Mouse (Mus musculus) macrophage (primary cell): ENCODE data around the gene Dennd1a. TPM values are rescaled to one million over a fixed set of nuclear protein-coding genes. Genes with fewer than 3 reads are reported as not detected.

Source experiments
- H3K27ac ChIP-seq: fragments of 350-480 bp; formaldehyde crosslinking; 2 replicates; pipeline ENCODE4 v1.9.0; 2021
- H3K36me3 ChIP-seq: fragments of 350-480 bp; formaldehyde crosslinking; 2 replicates; pipeline ENCODE4 v1.9.0; 2021; ENCODE audit errors: inconsistent target
- H3K4me3 ChIP-seq: fragments of 350-480 bp; formaldehyde crosslinking; 2 replicates; pipeline ENCODE4 v1.9.0; 2021; ENCODE audit errors: inconsistent target
- H3K79me2 ChIP-seq: fragments of 350-480 bp; formaldehyde crosslinking; 2 replicates; pipeline ENCODE4 v1.9.0; 2021; ENCODE audit errors: inconsistent target
- WGBS: methylation state at CpG from one replicate; pipeline ENCODE4 v1.1.7; 2026; ENCODE audit warnings: inconsistent platforms; ENCODE audit not compliant: missing documents; 5-methylcytosine and 5-hydroxymethylcytosine counted together
- polyA plus RNA-seq: library from polyadenylated mRNA; stranded (reverse); fragments of 250-400 nt; gene quantifications from 3 replicates; pipeline ENCODE4 v1.2.4, GENCODE M21; 2018; ENCODE audit warnings: inconsistent platforms

Dennd1a gene
- polyA plus RNA-seq, 1 experiment from 2014 or later: 84.5 TPM

DNA sequence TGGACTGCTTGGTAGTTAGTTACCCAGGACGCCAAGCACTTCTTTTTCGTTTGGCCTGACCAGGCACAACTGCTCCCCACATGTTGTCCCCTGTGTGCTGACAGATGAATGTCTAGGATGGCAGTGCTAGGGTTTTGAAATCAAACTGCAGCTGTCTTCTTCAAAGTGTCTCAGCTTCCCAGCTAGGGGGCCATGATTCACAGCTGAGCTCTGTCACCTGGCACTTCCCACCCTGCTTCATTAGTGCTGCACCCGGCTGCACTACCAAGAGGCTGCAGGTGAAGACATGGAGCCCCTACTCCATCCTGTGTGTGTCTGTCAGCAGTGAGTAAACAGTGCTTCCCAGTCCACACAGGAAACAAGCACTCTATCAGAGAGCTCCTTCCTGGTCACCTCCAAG is 234.8 kb downstream of the Dennd1a start:
- no peak overlapping the region for H3K4me3 ChIP-seq
- H3K36me3 ChIP-seq: no peaks in the 10 kb centered on the region; the same call in 1 of the 2 replicates
- H3K27ac ChIP-seq: no peak overlapping the region
- peaks cover 41% of the 10 kb centered on the region; the same call in 1 of the 2 replicates for H3K79me2 ChIP-seq
- WGBS: 87% methylated on average over 3 of the region's 3 CpGs

DNA sequence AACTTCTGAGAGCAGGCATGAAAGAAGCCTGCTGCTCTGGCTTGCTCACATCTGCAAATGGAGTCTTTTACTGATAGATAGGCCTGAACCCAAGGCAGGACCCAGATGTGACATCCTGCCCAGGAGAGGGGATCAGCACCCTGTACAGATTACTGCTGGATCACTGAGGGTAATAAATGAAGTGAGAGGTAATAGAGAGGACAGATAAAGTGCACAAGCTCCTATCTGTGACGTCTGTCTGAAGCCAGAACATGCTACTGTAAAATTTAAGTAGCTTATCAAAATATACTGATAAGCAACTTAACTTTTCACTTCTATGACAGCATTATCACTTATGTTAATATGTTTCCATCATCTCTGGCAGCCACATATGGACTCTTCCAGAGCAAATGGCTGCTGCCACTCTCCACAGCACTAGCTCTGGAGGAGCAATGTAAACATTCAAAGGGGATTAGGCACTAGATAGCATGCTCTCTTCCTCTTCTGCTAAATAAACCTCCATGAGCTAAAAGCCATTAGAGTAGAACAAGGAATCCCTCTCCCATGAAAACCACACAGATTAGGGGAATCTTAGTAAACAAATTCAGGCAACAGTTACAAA is 235.6 kb downstream of the Dennd1a start:
- H3K27ac ChIP-seq: no peak overlapping the region
- WGBS: 88% methylated on average over 1 of the region's 1 CpGs
- no peak overlapping the region for H3K4me3 ChIP-seq
- peaks cover 41% of the 10 kb centered on the region; the same call in 1 of the 2 replicates for H3K79me2 ChIP-seq
- H3K36me3 ChIP-seq: no peaks in the 10 kb centered on the region; the same call in 1 of the 2 replicates

DNA sequence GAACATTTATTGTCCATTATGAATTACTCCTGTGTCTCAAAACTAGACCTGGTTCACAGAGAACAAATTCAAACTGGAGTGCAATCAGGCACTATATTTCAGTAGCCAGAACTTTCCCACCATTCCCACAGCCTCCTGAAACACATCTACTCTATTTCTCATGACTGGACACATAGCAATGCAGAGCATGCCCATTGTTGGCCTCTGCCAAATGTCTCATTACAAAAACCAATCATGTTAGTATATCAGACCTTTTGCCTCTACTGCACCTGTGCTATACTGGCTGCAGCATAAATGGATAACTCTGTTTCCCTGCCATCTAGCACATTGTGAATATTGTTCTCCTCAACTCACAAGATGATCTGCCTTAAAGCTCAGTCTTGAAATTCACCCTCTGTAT is 238.2 kb downstream of the Dennd1a start:
- peaks cover 3% of the 10 kb centered on the region; the same call in 1 of the 2 replicates for H3K36me3 ChIP-seq
- peaks cover 41% of the 10 kb centered on the region; the same call in 1 of the 2 replicates for H3K79me2 ChIP-seq
- H3K27ac ChIP-seq: no peak overlapping the region
- no peak overlapping the region for H3K4me3 ChIP-seq

- Histone ChIP-seq H3K36me3 (peaks cover 30% of the 10 kb centered on the region), H3K27ac (no peak overlapping the region), H3K79me2 (peaks cover 10% of the 10 kb centered on the region; the same call in 1 of the 2 replicates), H3K4me3 (no peak overlapping the region)
- 94% methylated on average over 4 of the region's 4 CpGs for WGBS
Measured at GRCm38 (mm10) chr2:38045286-38045685, 241.9 kb downstream of the Dennd1a start.

DNA sequence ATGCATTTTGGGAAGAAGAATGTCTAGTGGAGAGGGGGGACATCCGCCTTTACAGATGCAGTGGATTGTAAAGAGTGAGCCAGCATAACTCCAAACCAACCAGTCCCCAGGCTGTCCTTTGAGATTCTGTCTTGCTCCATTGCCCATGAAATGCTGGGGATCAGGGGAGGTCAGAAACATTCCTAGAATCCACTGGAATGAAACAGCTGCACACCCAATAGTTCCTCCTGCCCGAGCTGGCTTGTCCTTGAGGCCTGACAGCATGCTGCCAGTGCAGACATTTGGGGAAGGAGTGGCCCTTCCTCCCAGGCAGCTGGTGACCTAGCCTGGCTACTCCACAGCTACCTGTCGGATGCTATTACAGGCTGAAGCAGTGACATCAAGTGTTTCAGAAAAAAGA is 246.3 kb downstream of the Dennd1a start:
- peaks cover 58% of the 10 kb centered on the region for H3K36me3 ChIP-seq
- no peaks in the 10 kb centered on the region for H3K79me2 ChIP-seq
- WGBS: 83% methylated on average over 3 of the region's 3 CpGs
- H3K4me3 ChIP-seq: no peak overlapping the region
- H3K27ac ChIP-seq: no peak overlapping the region

- Histone ChIP-seq H3K79me2 (no peaks in the 10 kb centered on the region), H3K27ac (no peak overlapping the region), H3K36me3 (peaks cover 57% of the 10 kb centered on the region), H3K4me3 (no peak overlapping the region)
- WGBS: 88% methylated on average over 1 of the region's 1 CpGs
Measured at GRCm38 (mm10) chr2:38039621-38040020, 247.6 kb downstream of the Dennd1a start.

GRCm38 (mm10) chr2:38028317-38028716 is 258.9 kb downstream of the Dennd1a start:
- no peak overlapping the region for H3K27ac ChIP-seq
- no peaks in the 10 kb centered on the region for H3K79me2 ChIP-seq
- no peaks in the 10 kb centered on the region for H3K36me3 ChIP-seq
- H3K4me3 ChIP-seq: no peak overlapping the region
- WGBS: 100% methylated on average over 3 of the region's 3 CpGs

- no peaks in the 10 kb centered on the region for H3K79me2 ChIP-seq
- no peak overlapping the region for H3K27ac ChIP-seq
- 99% methylated on average over 6 of the region's 6 CpGs for WGBS
- H3K36me3 ChIP-seq: 0 out of 2 replicates have a peak, but pooled peaks cover 14% of the 10 kb centered on the region
- H3K4me3 ChIP-seq: no peak overlapping the region
Measured at GRCm38 (mm10) chr2:38025615-38026014, 261.6 kb downstream of the Dennd1a start.

- H3K79me2 ChIP-seq: no peaks in the 10 kb centered on the region
- 79% methylated on average over 4 of the region's 4 CpGs for WGBS
- H3K36me3 ChIP-seq: 0 out of 2 replicates have a peak, but pooled peaks cover 14% of the 10 kb centered on the region
- H3K4me3 ChIP-seq: no peak overlapping the region
- H3K27ac ChIP-seq: no peak overlapping the region
Measured at GRCm38 (mm10) chr2:38023741-38024130, 263.5 kb downstream of the Dennd1a start.

DNA sequence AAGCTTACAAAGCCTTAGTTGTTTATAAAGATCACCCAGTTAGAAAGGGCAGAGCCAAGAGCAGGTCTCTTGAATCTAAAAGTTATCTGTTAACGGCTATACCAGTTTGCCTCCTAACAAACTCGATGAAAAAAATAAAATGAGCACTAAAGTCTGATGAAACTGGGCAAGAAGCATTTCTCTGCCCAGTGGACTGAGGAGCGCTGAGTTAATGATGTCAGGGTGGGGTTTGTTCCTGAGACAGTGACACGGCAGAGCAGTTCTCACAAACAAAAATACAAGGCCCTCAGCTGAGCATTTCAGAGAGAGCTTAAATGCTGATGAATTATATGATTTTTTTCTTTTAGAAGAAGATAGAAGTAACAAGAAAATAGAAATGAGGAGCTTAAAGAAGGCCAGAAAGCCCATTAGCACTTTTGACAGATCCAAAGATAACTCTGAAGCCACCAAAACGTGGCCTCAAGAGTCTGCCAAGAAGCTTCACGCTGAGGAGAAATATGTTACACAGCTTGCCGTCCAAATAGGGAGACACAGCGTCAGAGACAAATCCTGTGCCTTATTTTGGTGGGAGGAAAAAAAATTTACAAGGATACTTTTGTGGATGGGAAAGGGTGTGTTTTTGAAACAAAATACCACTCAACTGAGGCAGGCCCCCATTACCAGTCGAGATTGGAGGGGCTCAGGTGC is 264.0 kb downstream of the Dennd1a start:
- Histone ChIP-seq H3K27ac (no peak overlapping the region), H3K36me3 (0 out of 2 replicates have a peak, but pooled peaks cover 14% of the 10 kb centered on the region), H3K79me2 (no peaks in the 10 kb centered on the region), H3K4me3 (no peak overlapping the region)
- WGBS: 95% methylated on average over 9 of the region's 9 CpGs

- WGBS: 96% methylated on average over 9 of the region's 9 CpGs
- H3K27ac ChIP-seq: no peak overlapping the region
- 0 out of 2 replicates have a peak, but pooled peaks cover 23% of the 10 kb centered on the region for H3K36me3 ChIP-seq
- H3K4me3 ChIP-seq: no peak overlapping the region
- H3K79me2 ChIP-seq: no peaks in the 10 kb centered on the region
Measured at GRCm38 (mm10) chr2:38021166-38021565, 266.0 kb downstream of the Dennd1a start.

- Histone ChIP-seq H3K79me2 (no peaks in the 10 kb centered on the region), H3K4me3 (no peak overlapping the region), H3K27ac (no peak overlapping the region), H3K36me3 (0 out of 2 replicates have a peak, but pooled peaks cover 14% of the 10 kb centered on the region)
- 92% methylated on average over 1 of the region's 1 CpGs for WGBS
Measured at GRCm38 (mm10) chr2:38014702-38015101, 272.5 kb downstream of the Dennd1a start.

DNA sequence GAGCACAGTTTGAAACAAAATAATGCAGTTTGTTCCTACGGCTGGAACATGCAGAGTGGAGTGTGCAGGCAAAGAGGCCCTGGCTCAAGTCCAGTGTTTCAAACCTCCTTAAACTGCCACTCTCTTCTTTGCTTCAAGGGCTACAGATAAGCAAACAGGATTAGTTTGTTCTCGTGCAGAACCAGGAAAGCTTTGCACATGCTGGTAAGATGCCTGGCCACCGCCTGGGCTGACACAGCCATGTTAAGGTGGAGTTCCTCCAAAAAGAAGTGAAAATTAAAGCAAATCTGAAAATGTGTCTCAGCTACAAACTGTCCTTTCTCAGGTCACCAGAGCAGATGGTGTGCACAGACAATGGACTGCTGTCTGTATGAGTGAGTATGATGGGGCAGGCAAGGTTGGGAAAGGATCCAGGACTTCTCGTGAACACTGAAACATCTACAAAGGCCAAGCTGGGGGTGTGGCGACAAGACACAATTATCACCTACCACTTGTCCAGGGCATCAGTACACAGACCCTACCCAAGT is 273.3 kb downstream of the Dennd1a start:
- 93% methylated on average over 5 of the region's 5 CpGs for WGBS
- Histone ChIP-seq H3K4me3 (no peak overlapping the region), H3K36me3 (0 out of 2 replicates have a peak, but pooled peaks cover 17% of the 10 kb centered on the region), H3K79me2 (no peaks in the 10 kb centered on the region), H3K27ac (no peak overlapping the region)

GRCm38 (mm10) chr2:38007238-38007637 is 280.0 kb downstream of the Dennd1a start:
- 0 out of 2 replicates have a peak, but pooled peaks cover 18% of the 10 kb centered on the region for H3K36me3 ChIP-seq
- H3K4me3 ChIP-seq: no peak overlapping the region
- H3K79me2 ChIP-seq: no peaks in the 10 kb centered on the region
- WGBS: 80% methylated on average over 1 of the region's 1 CpGs
- no peak overlapping the region for H3K27ac ChIP-seq

- H3K79me2 ChIP-seq: no peaks in the 10 kb centered on the region
- 98% methylated on average over 9 of the region's 9 CpGs for WGBS
- no peak overlapping the region for H3K4me3 ChIP-seq
- peaks cover 46% of the 10 kb centered on the region for H3K36me3 ChIP-seq
- H3K27ac ChIP-seq: no peak overlapping the region
Measured at GRCm38 (mm10) chr2:38003183-38003680, 284.0 kb downstream of the Dennd1a start.
